Mouse (Mus musculus): ENCODE data around the gene Cux2.

DNA sequence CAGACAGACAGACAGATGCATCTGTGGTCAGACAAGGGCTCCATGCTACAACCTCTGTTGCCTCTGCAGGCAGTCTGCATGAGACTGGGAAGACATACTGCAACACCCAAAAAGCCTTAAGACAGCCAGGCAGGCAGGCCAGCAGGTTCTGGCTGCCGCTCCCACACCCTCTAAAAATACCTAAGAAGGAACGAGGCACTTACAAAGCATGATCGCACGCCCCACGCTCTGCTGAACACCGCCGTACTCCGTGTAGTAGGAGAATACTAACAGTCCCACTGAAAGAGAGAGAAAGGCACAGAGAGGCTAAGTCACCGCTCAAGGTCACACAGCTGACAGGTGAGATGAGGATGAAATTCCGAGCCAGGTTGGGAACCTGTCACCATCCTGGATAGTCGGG is 6.3 kb downstream of the Cux2 start:
- TF ChIP-seq RCOR1 (IDR thresholded peaks at IDR 0.05; ENCODE audit: low read depth, low read length) (no peak), POLR2A (IDR thresholded peaks at IDR 0.05; ENCODE audit: control insufficient read depth in 1 of 2, insufficient read depth in 1 of 2, low read depth in 1 of 2, low read length in 2 of 2, poor library complexity in 1 of 2) (no peak), CTCF (IDR thresholded peaks at IDR 0.05 in 2 of 3, conservative IDR thresholded peaks at IDR 0.05 in 1 of 3; ENCODE audit: control insufficient read depth in 1 of 3, insufficient read depth in 1 of 3, low read depth in 2 of 3, low read length in 3 of 3, poor library complexity in 1 of 3, severe bottlenecking in 1 of 3) (no peak), GABPA (IDR thresholded peaks at IDR 0.05; ENCODE audit: low read depth, low read length) (no peak), MYC (IDR thresholded peaks at IDR 0.05; ENCODE audit: low read depth, low read length) (no peak)
